Mouse (Mus musculus): Measurements from ENCODE around the gene Clca1. TPM values are rescaled to one million over a fixed set of nuclear protein-coding genes. Genes with fewer than 3 reads are reported as not detected.
"Not testable (repeated sequence)": the region's sequence is repeated elsewhere in the genome, so short reads cannot be mapped to it uniquely, and the experiment has no call there.

Gene Clca1
- polyA plus RNA-seq (2015; fragmentation: Nextera tagmentation; extraction: Ambion mirVana): 10.7 and 11.8 TPM in 2 replicates

GRCm38 (mm10) chr3:145032676-145033075, at the start of gene Clca1:
TSS of gene Clca1 (minus strand) at chr3:145032776.
- no peaks in the 10 kb centered on the region for H3K27me3 ChIP-seq (ENCODE audit: control insufficient read depth, insufficient read depth, low read length)
- H3K27ac ChIP-seq (ENCODE audit: low read length): no peak within 1 kb of the TSS
- H3K36me3 ChIP-seq (ENCODE audit: control insufficient read depth, insufficient read depth, low read length): no peaks in the 10 kb centered on the region
- no peaks in the 10 kb centered on the region for H3K9me3 ChIP-seq (replicated peaks; ENCODE audit: control insufficient read depth, low read length)
- H3K9ac ChIP-seq (ENCODE audit: low read length): no peak within 1 kb of the TSS
- H3K4me2 ChIP-seq (ENCODE audit: low read depth, low read length): no peak within 1 kb of the TSS
- H3K4me3 ChIP-seq (replicated peaks; ENCODE audit: low read length): no peak within 1 kb of the TSS
- ATAC-seq (ENCODE audit: insufficient read depth, low FRiP score): no peak
- H3K4me1 ChIP-seq (ENCODE audit: control insufficient read depth, insufficient read depth, low read length): no peaks in the 10 kb centered on the region

DNA sequence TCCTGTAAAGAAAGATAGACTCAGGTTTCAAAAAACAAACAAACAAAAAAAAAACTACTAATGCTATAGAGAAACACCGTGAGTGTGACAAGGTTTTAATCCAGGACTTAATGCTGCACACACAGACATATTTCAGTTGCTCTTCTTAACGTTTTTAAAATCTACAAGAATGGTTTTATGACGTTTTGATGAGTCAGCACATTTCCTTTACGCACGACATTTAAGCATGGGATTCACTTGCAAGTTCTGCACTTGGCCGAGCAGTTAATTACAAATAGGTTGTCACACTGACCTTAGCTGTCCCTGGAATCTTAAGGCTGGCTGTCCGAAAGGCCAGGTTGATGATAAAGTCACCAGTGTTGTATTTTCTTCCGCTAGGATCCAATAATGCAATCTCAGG, 48.3 kb upstream of the Clca1 start:
- Histone ChIP-seq H3K4me1 (ENCODE audit: control insufficient read depth, insufficient read depth, low read length) (no peaks in the 10 kb centered on the region), H3K27ac (ENCODE audit: low read length) (no peak overlapping the region), H3K9ac (ENCODE audit: low read length) (no peak overlapping the region), H3K4me2 (ENCODE audit: low read depth, low read length) (no peak overlapping the region), H3K27me3 (ENCODE audit: control insufficient read depth, insufficient read depth, low read length) (no peaks in the 10 kb centered on the region), H3K36me3 (ENCODE audit: control insufficient read depth, insufficient read depth, low read length) (no peaks in the 10 kb centered on the region), H3K9me3 (replicated peaks; ENCODE audit: control insufficient read depth, low read length) (no peaks in the 10 kb centered on the region), H3K4me3 (replicated peaks; ENCODE audit: low read length) (no peak overlapping the region)
- WGBS: 69% methylated on average over 8 of the region's 8 CpGs
- ATAC-seq (ENCODE audit: insufficient read depth, low FRiP score): no peak

GRCm38 (mm10) chr3:145078405-145078804, 45.8 kb upstream of the Clca1 start:
- peak; percentile 50; the same call in 1 of the 2 replicates for ATAC-seq (ENCODE audit: insufficient read depth, low FRiP score)

GRCm38 (mm10) chr3:145072339-145072738, 39.8 kb upstream of the Clca1 start:
- no peak overlapping the region for H3K27ac ChIP-seq (ENCODE audit: low read length)
- WGBS: 88% methylated on average over 3 of the region's 3 CpGs
- H3K36me3 ChIP-seq (ENCODE audit: control insufficient read depth, insufficient read depth, low read length): no peaks in the 10 kb centered on the region
- H3K4me3 ChIP-seq (replicated peaks; ENCODE audit: low read length): no peak overlapping the region
- no peak overlapping the region for H3K4me2 ChIP-seq (ENCODE audit: low read depth, low read length)
- no peaks in the 10 kb centered on the region for H3K4me1 ChIP-seq (ENCODE audit: control insufficient read depth, insufficient read depth, low read length)
- H3K9me3 ChIP-seq (replicated peaks; ENCODE audit: control insufficient read depth, low read length): no peaks in the 10 kb centered on the region
- ATAC-seq (ENCODE audit: insufficient read depth, low FRiP score): no peak; the same call in 1 of the 2 replicates
- no peaks in the 10 kb centered on the region for H3K27me3 ChIP-seq (ENCODE audit: control insufficient read depth, insufficient read depth, low read length)
- no peak overlapping the region for H3K9ac ChIP-seq (ENCODE audit: low read length)

More at GRCm38 (mm10) chr3:145078405-145078804, 45.8 kb upstream of the Clca1 start:
- no peaks in the 10 kb centered on the region for H3K36me3 ChIP-seq (ENCODE audit: control insufficient read depth, insufficient read depth, low read length)
- WGBS: 31% methylated on average over 6 of the region's 6 CpGs
- H3K27me3 ChIP-seq (ENCODE audit: control insufficient read depth, insufficient read depth, low read length): no peaks in the 10 kb centered on the region
- no peaks in the 10 kb centered on the region for H3K9me3 ChIP-seq (replicated peaks; ENCODE audit: control insufficient read depth, low read length)
- H3K27ac ChIP-seq (ENCODE audit: low read length): no peak overlapping the region
- H3K4me3 ChIP-seq (replicated peaks; ENCODE audit: low read length): no peak overlapping the region
- H3K9ac ChIP-seq (ENCODE audit: low read length): no peak overlapping the region
- no peak overlapping the region for H3K4me2 ChIP-seq (ENCODE audit: low read depth, low read length)
- no peaks in the 10 kb centered on the region for H3K4me1 ChIP-seq (ENCODE audit: control insufficient read depth, insufficient read depth, low read length)

DNA sequence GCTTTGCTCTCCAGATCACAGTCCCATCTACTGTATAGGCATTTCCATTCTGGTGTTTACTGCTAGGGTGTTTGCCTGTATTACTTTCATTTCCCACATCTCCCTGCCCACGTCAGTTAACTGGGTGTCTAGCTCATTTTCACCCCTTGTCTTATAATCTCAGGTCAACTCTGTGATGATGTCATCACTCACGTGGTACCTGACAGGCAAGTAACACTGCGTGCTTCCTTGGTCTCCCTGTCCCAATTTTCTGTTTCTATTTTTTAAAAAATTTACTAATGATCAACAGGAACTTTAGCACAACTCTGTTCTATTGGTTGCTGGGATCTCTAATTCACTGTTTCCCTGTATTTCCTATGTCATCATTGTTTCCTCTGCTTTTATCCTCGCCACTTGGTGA, 36.4 kb upstream of the Clca1 start:
- no peak overlapping the region for H3K4me3 ChIP-seq (replicated peaks; ENCODE audit: low read length)
- H3K9ac ChIP-seq (ENCODE audit: low read length): no peak overlapping the region
- H3K4me1 ChIP-seq (ENCODE audit: control insufficient read depth, insufficient read depth, low read length): no peaks in the 10 kb centered on the region
- no peaks in the 10 kb centered on the region for H3K27me3 ChIP-seq (ENCODE audit: control insufficient read depth, insufficient read depth, low read length)
- 76% methylated on average over 4 of the region's 4 CpGs for WGBS
- no peak overlapping the region for H3K4me2 ChIP-seq (ENCODE audit: low read depth, low read length)
- H3K27ac ChIP-seq (ENCODE audit: low read length): no peak overlapping the region
- no peak for ATAC-seq (ENCODE audit: insufficient read depth, low FRiP score)
- H3K9me3 ChIP-seq (replicated peaks; ENCODE audit: control insufficient read depth, low read length): no peaks in the 10 kb centered on the region
- H3K36me3 ChIP-seq (ENCODE audit: control insufficient read depth, insufficient read depth, low read length): no peaks in the 10 kb centered on the region

DNA sequence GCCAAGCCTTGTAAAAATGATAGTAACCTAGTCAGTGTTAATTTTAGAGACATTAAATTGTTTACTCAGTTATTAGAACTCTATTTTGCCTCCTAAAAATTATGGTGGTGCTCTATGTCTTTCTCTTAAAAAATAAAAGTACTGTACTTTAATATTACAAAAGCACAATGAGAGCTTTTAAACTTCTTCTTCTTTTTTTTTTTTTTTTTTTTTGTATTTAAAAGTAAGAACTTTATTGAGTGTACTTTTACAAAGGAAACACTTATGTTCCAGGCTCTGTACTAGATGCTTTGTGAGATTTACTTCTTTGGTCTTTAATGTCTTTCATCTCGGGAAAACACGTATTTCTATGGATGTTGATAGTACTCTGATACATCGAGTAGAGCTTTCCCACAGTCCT, 22.6 kb upstream of the Clca1 start:
- H3K4me1 ChIP-seq (ENCODE audit: control insufficient read depth, insufficient read depth, low read length); H3K9me3 ChIP-seq (replicated peaks; ENCODE audit: control insufficient read depth, low read length); H3K4me2 ChIP-seq (ENCODE audit: low read depth, low read length); H3K27me3 ChIP-seq (ENCODE audit: control insufficient read depth, insufficient read depth, low read length); H3K36me3 ChIP-seq (ENCODE audit: control insufficient read depth, insufficient read depth, low read length); ATAC-seq (ENCODE audit: insufficient read depth, low FRiP score); H3K4me3 ChIP-seq (replicated peaks; ENCODE audit: low read length); H3K27ac ChIP-seq (ENCODE audit: low read length); H3K9ac ChIP-seq (ENCODE audit: low read length): not testable (repeated sequence)
- 94% methylated on average over 3 of the region's 3 CpGs for WGBS

DNA sequence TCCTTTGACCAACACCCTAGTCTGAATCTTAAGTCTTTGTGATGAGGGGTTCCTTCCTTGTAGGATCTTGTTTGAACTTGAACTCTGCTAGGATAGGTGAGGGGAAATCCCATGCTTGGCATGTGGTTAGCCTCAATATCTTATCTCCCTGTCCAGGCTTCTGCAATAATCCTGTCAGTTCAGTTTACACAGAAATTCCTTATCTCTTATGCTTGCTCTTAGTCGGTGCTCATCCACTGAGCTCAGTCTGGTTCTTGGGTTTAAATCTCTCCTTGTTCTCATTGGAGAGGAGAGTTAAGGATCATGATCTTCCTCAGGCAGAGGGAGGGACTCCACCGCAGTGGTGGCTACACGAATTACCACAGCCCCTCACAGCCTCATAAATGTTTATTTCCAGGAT, 17.2 kb upstream of the Clca1 start:
- ATAC-seq (ENCODE audit: insufficient read depth, low FRiP score): no peak
- Histone ChIP-seq H3K27ac (ENCODE audit: low read length) (no peak overlapping the region), H3K4me1 (ENCODE audit: control insufficient read depth, insufficient read depth, low read length) (no peaks in the 10 kb centered on the region), H3K27me3 (ENCODE audit: control insufficient read depth, insufficient read depth, low read length) (no peaks in the 10 kb centered on the region), H3K9me3 (replicated peaks; ENCODE audit: control insufficient read depth, low read length) (no peaks in the 10 kb centered on the region), H3K4me2 (ENCODE audit: low read depth, low read length) (no peak overlapping the region), H3K36me3 (ENCODE audit: control insufficient read depth, insufficient read depth, low read length) (no peaks in the 10 kb centered on the region), H3K4me3 (replicated peaks; ENCODE audit: low read length) (no peak overlapping the region), H3K9ac (ENCODE audit: low read length) (no peak overlapping the region)
- WGBS: 37% methylated on average over 3 of the region's 3 CpGs

DNA sequence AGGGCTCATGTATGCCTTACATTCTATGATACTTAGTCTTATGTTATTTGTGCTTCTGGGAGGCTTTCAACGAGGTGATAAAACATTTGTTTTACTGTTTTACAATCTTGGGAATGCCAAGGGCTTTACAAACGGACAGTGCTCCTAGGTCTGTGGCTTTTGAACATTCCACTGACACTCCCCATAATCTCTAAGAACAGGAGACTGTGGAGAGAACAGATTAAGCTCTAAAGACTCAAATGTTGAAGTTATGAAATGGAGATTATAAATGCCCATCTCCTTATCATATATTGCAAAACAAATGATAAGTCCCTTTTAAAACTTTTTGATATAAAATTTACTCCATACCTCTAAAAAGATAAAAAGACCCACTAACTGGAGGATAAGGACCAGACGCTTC, 6.2 kb upstream of the Clca1 start:
- no peaks in the 10 kb centered on the region for H3K27me3 ChIP-seq (ENCODE audit: control insufficient read depth, insufficient read depth, low read length)
- no peak overlapping the region for H3K4me2 ChIP-seq (ENCODE audit: low read depth, low read length)
- no peaks in the 10 kb centered on the region for H3K9me3 ChIP-seq (replicated peaks; ENCODE audit: control insufficient read depth, low read length)
- no peak overlapping the region for H3K27ac ChIP-seq (ENCODE audit: low read length)
- H3K4me1 ChIP-seq (ENCODE audit: control insufficient read depth, insufficient read depth, low read length): no peaks in the 10 kb centered on the region
- H3K9ac ChIP-seq (ENCODE audit: low read length): no peak overlapping the region
- H3K36me3 ChIP-seq (ENCODE audit: control insufficient read depth, insufficient read depth, low read length): no peaks in the 10 kb centered on the region
- no peak overlapping the region for H3K4me3 ChIP-seq (replicated peaks; ENCODE audit: low read length)
- no peak for ATAC-seq (ENCODE audit: insufficient read depth, low FRiP score)
- 54% methylated on average over 3 of the region's 3 CpGs for WGBS

DNA sequence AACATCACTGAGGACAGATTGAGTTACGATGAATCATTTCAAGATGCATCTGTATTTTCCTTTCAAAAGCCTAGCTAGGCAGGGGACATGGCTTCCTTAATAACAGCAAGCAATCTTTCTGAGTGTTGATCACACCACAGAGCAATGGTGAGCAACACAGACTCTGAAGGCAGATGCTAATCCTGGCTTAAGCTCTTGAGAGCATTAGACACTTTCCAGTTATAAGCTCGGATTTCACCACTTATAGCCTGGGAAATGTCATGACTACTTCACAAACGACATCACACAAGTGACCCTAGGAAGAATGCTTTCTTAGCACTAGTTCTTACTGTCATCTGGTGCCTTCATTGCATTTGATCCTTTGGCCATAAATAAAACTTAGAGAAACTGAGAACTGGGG, 4.5 kb downstream of the Clca1 start:
- Histone ChIP-seq H3K27me3 (ENCODE audit: control insufficient read depth, insufficient read depth, low read length) (no peaks in the 10 kb centered on the region), H3K9ac (ENCODE audit: low read length) (no peak overlapping the region), H3K4me2 (ENCODE audit: low read depth, low read length) (no peak overlapping the region), H3K27ac (ENCODE audit: low read length) (no peak overlapping the region), H3K4me3 (replicated peaks; ENCODE audit: low read length) (no peak overlapping the region), H3K4me1 (ENCODE audit: control insufficient read depth, insufficient read depth, low read length) (no peaks in the 10 kb centered on the region), H3K9me3 (replicated peaks; ENCODE audit: control insufficient read depth, low read length) (no peaks in the 10 kb centered on the region), H3K36me3 (ENCODE audit: control insufficient read depth, insufficient read depth, low read length) (no peaks in the 10 kb centered on the region)
- no peak for ATAC-seq (ENCODE audit: insufficient read depth, low FRiP score)
- 62% methylated on average over 3 of the region's 3 CpGs for WGBS

DNA sequence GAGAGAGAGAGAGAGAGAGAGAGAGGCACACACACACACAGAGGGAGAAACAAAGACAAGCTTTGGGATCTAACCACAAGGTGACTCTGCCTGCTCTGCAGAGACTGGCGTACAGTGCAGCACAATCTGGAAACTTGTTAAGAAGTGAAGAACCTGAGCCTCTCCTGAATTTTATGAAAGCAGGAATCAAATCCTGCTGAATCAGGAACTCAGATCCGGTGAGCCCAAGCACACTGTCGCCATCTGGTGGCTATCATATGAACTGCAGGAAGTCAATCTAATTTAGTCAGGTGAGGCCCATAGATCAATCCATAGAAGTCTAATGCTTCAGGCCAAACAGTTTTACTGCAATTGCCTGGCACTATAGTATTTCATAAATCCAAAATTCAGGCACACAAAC, 5.8 kb downstream of the Clca1 start:
- H3K4me3 ChIP-seq (replicated peaks; ENCODE audit: low read length): no peak overlapping the region
- H3K9me3 ChIP-seq (replicated peaks; ENCODE audit: control insufficient read depth, low read length): no peaks in the 10 kb centered on the region
- no peak for ATAC-seq (ENCODE audit: insufficient read depth, low FRiP score)
- H3K9ac ChIP-seq (ENCODE audit: low read length): no peak overlapping the region
- 31% methylated on average over 3 of the region's 3 CpGs for WGBS
- no peaks in the 10 kb centered on the region for H3K36me3 ChIP-seq (ENCODE audit: control insufficient read depth, insufficient read depth, low read length)
- no peak overlapping the region for H3K4me2 ChIP-seq (ENCODE audit: low read depth, low read length)
- no peaks in the 10 kb centered on the region for H3K4me1 ChIP-seq (ENCODE audit: control insufficient read depth, insufficient read depth, low read length)
- no peak overlapping the region for H3K27ac ChIP-seq (ENCODE audit: low read length)
- no peaks in the 10 kb centered on the region for H3K27me3 ChIP-seq (ENCODE audit: control insufficient read depth, insufficient read depth, low read length)

All from stomach, embryonic 16.5 days (tissue).